Mouse (Mus musculus) liver, postnatal 0 days (tissue): ENCODE results near the gene Aqr. TPM values are rescaled to one million over a fixed set of nuclear protein-coding genes. Genes with fewer than 3 reads are reported as not detected.

Experiments
- ATAC-seq: fragments of 200-750 bp; cut with Nextera tagmentation; 2 replicates; pipeline ENCODE4 v1.8.0; 2017; ENCODE audit warnings: mild to moderate bottlenecking, moderate library complexity
- DNase-seq: peaks from one replicate; pipeline ENCODE4 v3.0.0-alpha.2; 2016
- H3K27ac ChIP-seq: fragments of 300-500 bp; sonication (generic); 2 replicates; pipeline ENCODE4 v1.5.1; 2014; ENCODE audit warnings: antibody characterized with exemption, moderate library complexity, mild to moderate bottlenecking, low read depth
- H3K27me3 ChIP-seq: fragments of 300-500 bp; sonication (generic); 2 replicates; pipeline ENCODE4 v1.6.1; 2014; ENCODE audit warnings: low read length, control low read depth, mixed read lengths; ENCODE audit not compliant: insufficient read depth
- H3K36me3 ChIP-seq: fragments of 300-500 bp; sonication (generic); replicated peaks from 2 replicates; pipeline ENCODE4 v1.6.1; 2014; ENCODE audit warnings: mild to moderate bottlenecking, control low read depth, low read length, moderate library complexity, mixed read lengths; ENCODE audit not compliant: insufficient read depth
- H3K4me1 ChIP-seq: fragments of 300-500 bp; sonication (generic); 2 replicates; pipeline ENCODE4 v1.6.1; 2014; ENCODE audit warnings: antibody characterized with exemption, mild to moderate bottlenecking, control low read depth; ENCODE audit not compliant: insufficient read depth
- H3K4me2 ChIP-seq: fragments of 300-500 bp; sonication (generic); 2 replicates; pipeline ENCODE4 v1.6.1; 2014; ENCODE audit warnings: low read depth, mild to moderate bottlenecking, low read length, moderate library complexity, mixed read lengths
- H3K4me3 ChIP-seq: fragments of 300-500 bp; sonication (generic); 2 replicates; pipeline ENCODE4 v1.5.1; 2014; ENCODE audit warnings: low read depth, low read length
- H3K9ac ChIP-seq: fragments of 300-500 bp; sonication (generic); replicated peaks from 2 replicates; pipeline ENCODE4 v1.6.1; 2014; ENCODE audit warnings: mild to moderate bottlenecking, moderate library complexity
- H3K9me3 ChIP-seq: fragments of 300-500 bp; sonication (generic); 2 replicates; pipeline ENCODE4 v1.6.1; 2016; ENCODE audit warnings: mild to moderate bottlenecking, control low read depth, low read length, mixed read lengths
- CTCF ChIP-seq: sonication (generic); IDR thresholded peaks from 2 replicates; pipeline ENCODE4 v1.5.1; 2016; ENCODE audit warnings: antibody characterized with exemption, low read depth
- EP300 ChIP-seq: IDR thresholded peaks from 2 replicates; pipeline ENCODE4 v1.6.1; 2016; ENCODE audit warnings: antibody characterized with exemption, low read depth, mild to moderate bottlenecking
- WGBS: fragments of 180-500 bp; shearing (Covaris S2); extraction: QIAGEN DNeasy Blood & Tissue Kit; methylation state at CpG from one replicate; pipeline ENCODE4 v1.1.7; 2014; ENCODE audit not compliant: insufficient replicate concordance; 5-methylcytosine and 5-hydroxymethylcytosine counted together
- polyA plus RNA-seq: library from polyadenylated mRNA; unstranded; fragments of >200 nt; fragmentation: Nextera tagmentation; extraction: Ambion mirVana; gene quantifications from 2 replicates; pipeline ENCODE4 v1.2.1, GENCODE M21; 2015

The Aqr gene
- polyA plus RNA-seq, 1 experiment from 2014 or later, result 15.0 TPM

DNA sequence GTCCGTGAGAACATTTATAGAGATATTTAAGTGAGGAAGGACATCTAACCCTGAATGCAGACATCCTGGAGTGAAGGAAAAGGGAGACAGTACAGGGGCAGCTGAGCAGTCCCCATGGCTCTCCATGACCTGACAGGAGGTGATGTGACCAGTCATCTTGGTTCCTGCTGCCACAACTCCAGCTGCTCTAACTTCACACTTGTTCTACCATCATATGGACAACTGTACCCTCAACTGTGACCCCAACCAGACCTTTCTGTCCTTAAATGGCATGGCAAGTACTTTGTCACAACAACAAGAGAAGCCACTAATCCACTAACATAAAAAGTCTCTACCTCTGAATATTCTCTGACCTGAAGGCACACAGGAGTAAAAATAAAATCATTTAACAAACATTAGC, 24.8 kb downstream of the Aqr start:
- H3K9me3 ChIP-seq, result no peaks in the 10 kb centered on the region
- H3K4me2 ChIP-seq, result no peak overlapping the region
- DNase-seq (no peak), ATAC-seq (no peak)
- no peaks in the 10 kb centered on the region for H3K27me3 ChIP-seq
- WGBS, result 92% methylated on average over 1 of the region's 1 CpGs
- peaks cover 65% of the 10 kb centered on the region for H3K36me3 ChIP-seq
- TF ChIP-seq EP300 (no peak), CTCF (no peak)
- no peak overlapping the region for H3K4me3 ChIP-seq
- no peaks in the 10 kb centered on the region for H3K4me1 ChIP-seq
- H3K9ac ChIP-seq, result no peak overlapping the region
- no peak overlapping the region for H3K27ac ChIP-seq

DNA sequence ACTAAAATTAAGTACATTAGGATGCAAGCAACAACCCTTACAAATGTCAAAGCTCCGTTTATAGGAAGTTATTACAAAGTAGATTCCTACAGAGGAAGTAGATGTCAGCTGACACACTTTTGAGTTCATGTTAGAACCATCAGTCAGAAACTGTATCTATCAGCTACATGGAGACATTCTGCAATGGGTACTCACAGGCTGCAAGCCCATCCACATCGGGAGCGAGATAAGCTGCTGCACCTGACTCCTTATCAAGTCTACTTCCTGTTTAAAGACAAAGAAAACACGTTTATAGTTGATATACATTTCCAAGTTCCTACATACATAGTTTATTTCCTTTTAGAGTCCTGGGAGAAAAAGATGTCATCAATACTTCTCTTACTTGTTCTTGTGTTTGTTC, 29.5 kb downstream of the Aqr start:
- no peak for TF ChIP-seq EP300
- TF ChIP-seq CTCF, result no peak
- no peak overlapping the region for H3K27ac ChIP-seq
- 40% methylated on average over 4 of the region's 4 CpGs for WGBS
- ATAC-seq (no peak), DNase-seq (no peak)
- H3K9me3 ChIP-seq, result no peaks in the 10 kb centered on the region
- peaks cover 62% of the 10 kb centered on the region for H3K36me3 ChIP-seq
- H3K27me3 ChIP-seq, result no peaks in the 10 kb centered on the region
- no peak overlapping the region for H3K9ac ChIP-seq
- no peak overlapping the region for H3K4me3 ChIP-seq
- no peaks in the 10 kb centered on the region for H3K4me1 ChIP-seq
- H3K4me2 ChIP-seq, result no peak overlapping the region

DNA sequence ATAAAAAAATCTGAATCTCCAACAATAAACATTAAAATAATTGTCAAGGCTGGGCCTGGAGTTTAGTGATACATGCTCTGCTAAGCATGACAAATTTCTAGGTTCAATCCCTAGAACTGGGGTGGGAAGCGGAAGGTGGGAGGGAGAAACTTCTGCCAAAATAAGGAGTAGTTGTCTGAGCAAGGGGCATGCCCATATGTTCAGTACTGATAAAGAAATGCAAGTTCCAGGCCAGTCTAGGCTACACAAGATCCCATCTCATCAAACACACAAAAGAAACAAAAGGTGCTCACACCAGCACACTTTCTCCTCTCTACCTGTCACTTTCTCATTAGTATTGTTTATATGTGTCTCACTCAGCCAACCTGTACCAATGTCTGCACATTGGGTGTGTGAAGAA, 30.2 kb downstream of the Aqr start:
- H3K36me3 ChIP-seq, result peaks cover 61% of the 10 kb centered on the region
- H3K4me3 ChIP-seq, result no peak overlapping the region
- no peak overlapping the region for H3K4me2 ChIP-seq
- no peak for TF ChIP-seq CTCF
- no peak for TF ChIP-seq EP300
- H3K4me1 ChIP-seq, result no peaks in the 10 kb centered on the region
- no peaks in the 10 kb centered on the region for H3K9me3 ChIP-seq
- no peak for DNase-seq
- no peak overlapping the region for H3K27ac ChIP-seq
- WGBS, result 42% methylated on average over 1 of the region's 1 CpGs
- H3K27me3 ChIP-seq, result no peaks in the 10 kb centered on the region
- no peak overlapping the region for H3K9ac ChIP-seq
- ATAC-seq, result no peak

DNA sequence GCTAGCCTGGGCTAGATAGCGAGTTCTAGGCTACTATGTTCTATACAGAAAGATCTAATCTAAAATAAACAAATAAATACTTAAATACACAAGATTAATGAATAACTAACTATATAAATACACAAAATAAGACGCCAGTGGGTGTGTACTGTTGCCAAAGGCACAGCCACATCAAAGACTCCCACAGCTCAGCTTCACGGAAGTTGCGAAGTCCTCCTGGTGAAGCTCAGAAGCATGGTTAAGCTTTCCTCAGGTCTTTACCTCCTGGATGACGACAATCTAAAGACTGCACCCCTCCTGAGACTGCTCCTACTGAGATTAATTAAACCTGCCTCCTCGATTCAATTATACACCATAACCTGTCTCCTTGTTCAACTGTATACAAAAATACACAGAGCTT, 33.6 kb downstream of the Aqr start:
- WGBS, result 85% methylated on average over 6 of the region's 6 CpGs
- peaks cover 63% of the 10 kb centered on the region for H3K36me3 ChIP-seq
- H3K27ac ChIP-seq, result no peak overlapping the region

DNA sequence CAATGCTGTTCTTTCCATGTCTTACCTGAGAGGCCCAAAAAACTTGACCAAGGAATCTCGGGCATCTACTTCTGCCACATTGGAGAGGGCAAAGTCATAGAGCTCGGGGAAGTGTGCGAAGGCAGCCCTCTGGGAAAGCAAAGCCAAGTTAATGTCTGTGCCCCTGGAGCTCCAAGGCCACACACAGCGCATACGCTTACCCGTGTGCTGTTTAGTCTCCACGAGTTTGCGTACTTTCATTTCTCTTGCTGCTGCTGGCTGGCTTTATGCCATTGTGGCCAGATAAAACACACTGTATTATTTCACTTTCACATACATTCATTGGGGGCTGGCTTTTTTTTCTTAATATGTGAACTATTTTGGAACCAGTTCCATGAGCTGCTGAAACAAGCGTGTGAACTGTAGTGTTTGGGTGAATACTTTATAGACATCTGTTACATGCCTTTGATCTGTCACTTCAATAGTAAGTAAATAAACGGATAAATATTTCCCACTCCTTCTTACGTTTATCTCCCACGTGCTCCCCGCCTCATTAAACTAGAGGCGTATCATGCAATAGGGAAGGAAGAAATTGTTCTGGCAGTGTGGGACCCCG, 39.9 kb downstream of the Aqr start:
- WGBS, result 88% methylated on average over 15 of the region's 15 CpGs
- Histone ChIP-seq H3K4me3 (no peak overlapping the region), H3K4me1 (no peaks in the 10 kb centered on the region), H3K4me2 (no peak overlapping the region), H3K9me3 (no peaks in the 10 kb centered on the region), H3K36me3 (peaks cover 63% of the 10 kb centered on the region), H3K27me3 (no peaks in the 10 kb centered on the region), H3K27ac (no peak overlapping the region), H3K9ac (no peak overlapping the region)
- TF ChIP-seq EP300 (no peak), CTCF (no peak)
- DNase-seq, result no peak
- no peak for ATAC-seq

More for the DNA sequence above, 33.6 kb downstream of the Aqr start:
- Histone ChIP-seq H3K27me3 (no peaks in the 10 kb centered on the region), H3K9ac (no peak overlapping the region), H3K9me3 (no peaks in the 10 kb centered on the region), H3K4me3 (no peak overlapping the region), H3K4me1 (no peaks in the 10 kb centered on the region), H3K4me2 (no peak overlapping the region)
- TF ChIP-seq CTCF (no peak), EP300 (no peak)
- no peak for DNase-seq
- no peak for ATAC-seq

DNA sequence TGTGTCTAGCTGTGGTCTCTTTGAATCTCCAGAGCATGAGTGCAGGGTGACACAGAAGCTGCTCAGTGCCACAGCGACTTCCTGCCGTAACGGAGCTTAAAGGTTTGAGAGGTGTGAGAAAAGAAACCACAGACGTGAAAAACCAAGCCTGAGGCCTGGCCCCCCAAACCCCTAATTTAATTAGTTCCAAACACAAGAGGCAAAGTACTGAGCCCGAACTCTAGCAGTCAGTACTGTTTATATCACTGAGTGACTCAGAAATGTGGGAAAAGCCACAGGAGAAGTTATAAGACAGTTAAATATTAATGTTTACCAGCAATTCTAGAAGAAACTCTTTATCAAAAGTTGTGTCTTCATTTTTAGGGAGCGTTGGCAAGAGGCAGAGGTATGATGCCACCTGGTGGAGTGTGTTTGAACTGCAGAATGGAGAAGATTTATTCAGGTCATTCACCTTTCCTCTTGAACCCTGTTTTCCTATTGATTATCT, 41.5 kb downstream of the Aqr start:
- H3K9me3 ChIP-seq, result no peaks in the 10 kb centered on the region
- DNase-seq (peak; percentile 45), ATAC-seq (no peak)
- no peaks in the 10 kb centered on the region for H3K4me1 ChIP-seq
- peaks cover 61% of the 10 kb centered on the region for H3K36me3 ChIP-seq
- 71% methylated on average over 6 of the region's 6 CpGs for WGBS
- TF ChIP-seq CTCF (peak; percentile 79), EP300 (no peak)
- no peak overlapping the region for H3K4me3 ChIP-seq
- no peak overlapping the region for H3K9ac ChIP-seq
- H3K27ac ChIP-seq, result no peak overlapping the region
- no peaks in the 10 kb centered on the region for H3K27me3 ChIP-seq
- no peak overlapping the region for H3K4me2 ChIP-seq

DNA sequence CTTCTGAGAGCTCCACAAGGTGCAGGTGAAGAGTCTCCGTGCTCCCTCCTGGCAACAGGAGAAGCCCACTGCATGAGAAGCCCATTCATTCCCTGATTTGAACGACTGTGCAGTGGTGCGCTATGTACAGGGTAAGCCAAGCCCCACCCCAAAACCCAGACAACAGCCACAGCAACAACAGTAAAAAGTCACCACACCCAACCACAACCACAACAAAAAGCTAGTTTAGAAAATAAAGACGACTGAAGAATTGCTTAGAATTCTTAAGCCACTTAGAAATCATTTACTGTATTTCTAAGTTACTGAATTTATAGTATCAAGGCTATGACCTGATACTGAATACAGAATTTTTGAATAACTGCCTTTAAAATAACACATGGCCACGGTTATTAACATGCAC, 41.9 kb downstream of the Aqr start:
- 86% methylated on average over 5 of the region's 5 CpGs for WGBS
- no peaks in the 10 kb centered on the region for H3K9me3 ChIP-seq
- H3K36me3 ChIP-seq, result peaks cover 60% of the 10 kb centered on the region
- no peaks in the 10 kb centered on the region for H3K4me1 ChIP-seq
- no peak overlapping the region for H3K9ac ChIP-seq
- H3K4me2 ChIP-seq, result no peak overlapping the region
- H3K4me3 ChIP-seq, result no peak overlapping the region
- ATAC-seq (no peak), DNase-seq (no peak)
- no peak overlapping the region for H3K27ac ChIP-seq
- TF ChIP-seq EP300, result no peak
- TF ChIP-seq CTCF, result no peak
- no peaks in the 10 kb centered on the region for H3K27me3 ChIP-seq
